Mouse (Mus musculus): ENCODE measurements around the gene Pde6h. TPM values are rescaled to one million over a fixed set of nuclear protein-coding genes. Genes with fewer than 3 reads are reported as not detected.

Pde6h gene
- total and polyA plus RNA-seq, 2 experiments from 2014 or later, result 0.04 to 0.19 TPM

- H3K27me3 ChIP-seq (ENCODE audit: control insufficient read depth, insufficient read depth, low read length), result no peaks in the 10 kb centered on the region
- no peak overlapping the region for H3K4me3 ChIP-seq (ENCODE audit: low read depth, low read length)
- no peak overlapping the region for H3K27ac ChIP-seq (ENCODE audit: low read depth)
- ATAC-seq (ENCODE audit: insufficient read depth, low read depth), result no peak
- WGBS, result 88% methylated on average over 2 of the region's 2 CpGs
- H3K9ac ChIP-seq (replicated peaks; ENCODE audit: low read depth, low read length), result no peak overlapping the region
- H3K36me3 ChIP-seq (replicated peaks; ENCODE audit: control insufficient read depth, insufficient read depth, low read length), result no peaks in the 10 kb centered on the region
- no peak for DNase-seq (ENCODE audit: low spot score)
- TF ChIP-seq EP300 (IDR thresholded peaks at IDR 0.05; ENCODE audit: low read depth) (no peak), CTCF (IDR thresholded peaks at IDR 0.05; ENCODE audit: low read depth) (no peak)
- no peaks in the 10 kb centered on the region for H3K4me1 ChIP-seq (ENCODE audit: control insufficient read depth, insufficient read depth)
- H3K9me3 ChIP-seq (replicated peaks; ENCODE audit: control insufficient read depth, low read length), result no peaks in the 10 kb centered on the region
- H3K4me2 ChIP-seq (ENCODE audit: low read depth, low read length), result no peak overlapping the region
Measured at GRCm38 (mm10) chr6:136950171-136950570, 26.5 kb downstream of the Pde6h start.

- no peak overlapping the region for H3K9ac ChIP-seq (replicated peaks; ENCODE audit: low read depth, low read length)
- H3K4me1 ChIP-seq (ENCODE audit: control insufficient read depth, insufficient read depth), result no peaks in the 10 kb centered on the region
- H3K36me3 ChIP-seq (replicated peaks; ENCODE audit: control insufficient read depth, insufficient read depth, low read length), result no peaks in the 10 kb centered on the region
- no peaks in the 10 kb centered on the region for H3K9me3 ChIP-seq (replicated peaks; ENCODE audit: control insufficient read depth, low read length)
- TF ChIP-seq CTCF (IDR thresholded peaks at IDR 0.05; ENCODE audit: low read depth), result no peak
- no peak for TF ChIP-seq EP300 (IDR thresholded peaks at IDR 0.05; ENCODE audit: low read depth)
- H3K27ac ChIP-seq (ENCODE audit: low read depth), result no peak overlapping the region
- ATAC-seq (ENCODE audit: insufficient read depth, low read depth), result no peak
- H3K4me3 ChIP-seq (ENCODE audit: low read depth, low read length), result no peak overlapping the region
- no peaks in the 10 kb centered on the region for H3K27me3 ChIP-seq (ENCODE audit: control insufficient read depth, insufficient read depth, low read length)
- WGBS, result 81% methylated on average over 9 of the region's 9 CpGs
- no peak overlapping the region for H3K4me2 ChIP-seq (ENCODE audit: low read depth, low read length)
- DNase-seq (ENCODE audit: low spot score), result no peak
Measured at GRCm38 (mm10) chr6:136952930-136953329, 29.3 kb downstream of the Pde6h start.

- Histone ChIP-seq H3K9ac (replicated peaks; ENCODE audit: low read depth, low read length) (no peak overlapping the region), H3K27ac (ENCODE audit: low read depth) (no peak overlapping the region), H3K36me3 (replicated peaks; ENCODE audit: control insufficient read depth, insufficient read depth, low read length) (no peaks in the 10 kb centered on the region), H3K27me3 (ENCODE audit: control insufficient read depth, insufficient read depth, low read length) (no peaks in the 10 kb centered on the region), H3K4me2 (ENCODE audit: low read depth, low read length) (no peak overlapping the region), H3K9me3 (replicated peaks; ENCODE audit: control insufficient read depth, low read length) (no peaks in the 10 kb centered on the region), H3K4me3 (ENCODE audit: low read depth, low read length) (no peak overlapping the region), H3K4me1 (ENCODE audit: control insufficient read depth, insufficient read depth) (no peaks in the 10 kb centered on the region)
- WGBS, result 57% methylated on average over 6 of the region's 6 CpGs
- TF ChIP-seq CTCF (IDR thresholded peaks at IDR 0.05; ENCODE audit: low read depth) (no peak), EP300 (IDR thresholded peaks at IDR 0.05; ENCODE audit: low read depth) (no peak)
- ATAC-seq (ENCODE audit: insufficient read depth, low read depth) (no peak), DNase-seq (ENCODE audit: low spot score) (no peak)
Measured at GRCm38 (mm10) chr6:136954192-136954591, 30.6 kb downstream of the Pde6h start.

- no peaks in the 10 kb centered on the region for H3K27me3 ChIP-seq (ENCODE audit: control insufficient read depth, insufficient read depth, low read length)
Measured at GRCm38 (mm10) chr6:136954715-136955114, 31.1 kb downstream of the Pde6h start.

GRCm38 (mm10) chr6:136955240-136955639, 31.6 kb downstream of the Pde6h start:
- Histone ChIP-seq H3K27ac (ENCODE audit: low read depth) (no peak overlapping the region), H3K36me3 (replicated peaks; ENCODE audit: control insufficient read depth, insufficient read depth, low read length) (no peaks in the 10 kb centered on the region), H3K4me1 (ENCODE audit: control insufficient read depth, insufficient read depth) (no peaks in the 10 kb centered on the region), H3K9me3 (replicated peaks; ENCODE audit: control insufficient read depth, low read length) (no peaks in the 10 kb centered on the region), H3K4me2 (ENCODE audit: low read depth, low read length) (no peak overlapping the region), H3K4me3 (ENCODE audit: low read depth, low read length) (no peak overlapping the region), H3K9ac (replicated peaks; ENCODE audit: low read depth, low read length) (no peak overlapping the region), H3K27me3 (ENCODE audit: control insufficient read depth, insufficient read depth, low read length) (no peaks in the 10 kb centered on the region)
- DNase-seq (ENCODE audit: low spot score), result no peak
- ATAC-seq (ENCODE audit: insufficient read depth, low read depth), result no peak
- 83% methylated on average over 3 of the region's 3 CpGs for WGBS
- no peak for TF ChIP-seq EP300 (IDR thresholded peaks at IDR 0.05; ENCODE audit: low read depth)
- TF ChIP-seq CTCF (IDR thresholded peaks at IDR 0.05; ENCODE audit: low read depth), result no peak

More at GRCm38 (mm10) chr6:136954715-136955114, 31.1 kb downstream of the Pde6h start:
- H3K9me3 ChIP-seq (replicated peaks; ENCODE audit: control insufficient read depth, low read length), result no peaks in the 10 kb centered on the region
- no peak overlapping the region for H3K9ac ChIP-seq (replicated peaks; ENCODE audit: low read depth, low read length)
- no peak for TF ChIP-seq CTCF (IDR thresholded peaks at IDR 0.05; ENCODE audit: low read depth)
- TF ChIP-seq EP300 (IDR thresholded peaks at IDR 0.05; ENCODE audit: low read depth), result no peak
- 86% methylated on average over 8 of the region's 8 CpGs for WGBS
- no peaks in the 10 kb centered on the region for H3K36me3 ChIP-seq (replicated peaks; ENCODE audit: control insufficient read depth, insufficient read depth, low read length)
- H3K27ac ChIP-seq (ENCODE audit: low read depth), result no peak overlapping the region
- H3K4me1 ChIP-seq (ENCODE audit: control insufficient read depth, insufficient read depth), result no peaks in the 10 kb centered on the region
- H3K4me3 ChIP-seq (ENCODE audit: low read depth, low read length), result no peak overlapping the region
- no peak for ATAC-seq (ENCODE audit: insufficient read depth, low read depth)
- no peak overlapping the region for H3K4me2 ChIP-seq (ENCODE audit: low read depth, low read length)
- DNase-seq (ENCODE audit: low spot score), result no peak

GRCm38 (mm10) chr6:136957062-136957461, 33.4 kb downstream of the Pde6h start:
- Histone ChIP-seq H3K9ac (replicated peaks; ENCODE audit: low read depth, low read length) (no peak overlapping the region), H3K4me1 (ENCODE audit: control insufficient read depth, insufficient read depth) (no peaks in the 10 kb centered on the region), H3K36me3 (replicated peaks; ENCODE audit: control insufficient read depth, insufficient read depth, low read length) (no peaks in the 10 kb centered on the region), H3K9me3 (replicated peaks; ENCODE audit: control insufficient read depth, low read length) (no peaks in the 10 kb centered on the region), H3K4me2 (ENCODE audit: low read depth, low read length) (no peak overlapping the region), H3K4me3 (ENCODE audit: low read depth, low read length) (no peak overlapping the region), H3K27me3 (ENCODE audit: control insufficient read depth, insufficient read depth, low read length) (no peaks in the 10 kb centered on the region), H3K27ac (ENCODE audit: low read depth) (no peak overlapping the region)
- 64% methylated on average over 7 of the region's 7 CpGs for WGBS
- no peak for ATAC-seq (ENCODE audit: insufficient read depth, low read depth)
- no peak for TF ChIP-seq CTCF (IDR thresholded peaks at IDR 0.05; ENCODE audit: low read depth)
- TF ChIP-seq EP300 (IDR thresholded peaks at IDR 0.05; ENCODE audit: low read depth), result no peak
- DNase-seq (ENCODE audit: low spot score), result no peak

All from heart, postnatal 0 days (tissue).